Mouse (Mus musculus) myocyte (in vitro differentiated cells): ENCODE results near the gene Paqr4. TPM values are rescaled to one million over a fixed set of nuclear protein-coding genes. Genes with fewer than 3 reads are reported as not detected.

Source experiments
- H3K27me3 ChIP-seq: one replicate; pipeline ENCODE4 v1.6.1; 2011; ENCODE audit not compliant: control insufficient read depth, insufficient read depth, insufficient read length
- H3K36me3 ChIP-seq: one replicate; pipeline ENCODE4 v1.6.1; 2011; ENCODE audit not compliant: control insufficient read depth, insufficient read depth
- H3K4me2 ChIP-seq: one replicate; pipeline ENCODE4 v1.6.1; 2011; ENCODE audit warnings: low read depth, control low read depth
- H3K4me3 ChIP-seq: one replicate; pipeline ENCODE4 v1.5.1; 2011; ENCODE audit warnings: mild to moderate bottlenecking, control low read depth, moderate library complexity
- H3K79me2 ChIP-seq: one replicate; pipeline ENCODE4 v1.6.1; 2011; ENCODE audit not compliant: control insufficient read depth, insufficient read depth
- H3ac ChIP-seq: one replicate; pipeline ENCODE4 v1.6.1; 2011; ENCODE audit not compliant: control insufficient read depth, insufficient read length
- CEBPB ChIP-seq: IDR thresholded peaks from 2 replicates; pipeline ENCODE4 v1.6.1; 2011; ENCODE audit warnings: mild to moderate bottlenecking, moderate library complexity; ENCODE audit not compliant: poor library complexity, insufficient read depth, severe bottlenecking
- E2F4 ChIP-seq: IDR thresholded peaks from one replicate; pipeline ENCODE4 v1.6.1; 2011; ENCODE audit warnings: mild to moderate bottlenecking, control low read depth, moderate library complexity; ENCODE audit not compliant: insufficient read depth
- MAX ChIP-seq: IDR thresholded peaks from one replicate; pipeline ENCODE4 v1.6.1; 2011; ENCODE audit warnings: low read depth, mild to moderate bottlenecking, control low read depth
- MYOD1 ChIP-seq, 3 experiments: IDR thresholded peaks; one replicate each; pipeline ENCODE4 v1.6.1; 2011; ENCODE audit warnings: control low read depth in 2 of 3, low read depth in 2 of 3, mild to moderate bottlenecking in 2 of 3, moderate library complexity in 1 of 3; ENCODE audit not compliant: insufficient read length in 2 of 3, control insufficient read depth in 1 of 3
- MYOG ChIP-seq, 3 experiments: IDR thresholded peaks; one replicate each; pipeline ENCODE4 v1.6.1; 2011; ENCODE audit warnings: control low read depth in 2 of 3, low read depth in 2 of 3, mild to moderate bottlenecking in 2 of 3; ENCODE audit not compliant: insufficient read length in 2 of 3, control insufficient read depth in 1 of 3, insufficient read depth in 1 of 3
- POLR2A ChIP-seq: IDR thresholded peaks from one replicate; pipeline ENCODE4 v1.6.1; 2011; ENCODE audit warnings: low read depth, mild to moderate bottlenecking, control low read depth, moderate library complexity; ENCODE audit not compliant: insufficient read length
- POLR2AphosphoS2 ChIP-seq: IDR thresholded peaks from one replicate; pipeline ENCODE4 v1.6.1; 2011; ENCODE audit warnings: low read depth, control low read depth; ENCODE audit not compliant: insufficient read length
- REST ChIP-seq: IDR thresholded peaks from one replicate; pipeline ENCODE4 v1.6.1; 2011; ENCODE audit warnings: mild to moderate bottlenecking, control low read depth, moderate library complexity; ENCODE audit not compliant: insufficient read depth, insufficient read length
- SRF ChIP-seq: IDR thresholded peaks from one replicate; pipeline ENCODE4 v1.6.1; 2011; ENCODE audit warnings: low read depth; ENCODE audit not compliant: control insufficient read depth, insufficient read length
- TCF12 ChIP-seq: IDR thresholded peaks from one replicate; pipeline ENCODE4 v1.6.1; 2011; ENCODE audit warnings: mild to moderate bottlenecking, control low read depth; ENCODE audit not compliant: poor library complexity, insufficient read depth, severe bottlenecking
- TCF3 ChIP-seq: IDR thresholded peaks from one replicate; pipeline ENCODE4 v1.6.1; 2011; ENCODE audit warnings: low read depth, control low read depth; ENCODE audit not compliant: insufficient read length
- USF1 ChIP-seq: IDR thresholded peaks from one replicate; pipeline ENCODE4 v1.6.1; 2011; ENCODE audit warnings: low read depth, mild to moderate bottlenecking, control low read depth, moderate library complexity
- polyA plus RNA-seq: library from polyadenylated mRNA; unstranded; fragments of >200 nt; fragmentation: generic; extraction: Trizol; gene quantifications from one replicate; pipeline ENCODE4 v1.2.1, GENCODE M21; 2012; ENCODE audit warnings: missing spikeins

The Paqr4 gene
- polyA plus RNA-seq, 1 experiment, result 15.4 TPM

GRCm38 (mm10) chr17:23749400-23750191 lies 8.9 kb upstream of the Paqr4 start:
- H3K4me3 ChIP-seq, result no peak overlapping the region
- no peak overlapping the region for H3ac ChIP-seq
- no peaks in the 10 kb centered on the region for H3K79me2 ChIP-seq
- no peak for TF ChIP-seq MAX
- H3K27me3 ChIP-seq, result peaks cover 13% of the 10 kb centered on the region
- H3K4me2 ChIP-seq, result peak overlapping the region; percentile 74
- H3K36me3 ChIP-seq, result no peaks in the 10 kb centered on the region

- Histone ChIP-seq H3K4me2 (peak overlapping the region; percentile 74), H3K27me3 (peaks cover 17% of the 10 kb centered on the region), H3K36me3 (no peaks in the 10 kb centered on the region), H3K4me3 (no peak overlapping the region), H3ac (no peak overlapping the region), H3K79me2 (no peaks in the 10 kb centered on the region)
- TF ChIP-seq MAX (no peak), CEBPB (no peak), POLR2AphosphoS2 (no peak), USF1 (no peak), TCF3 (no peak), POLR2A (no peak), MYOG (IDR thresholded peaks at IDR 0.05; ENCODE audit: control insufficient read depth in 1 of 3, insufficient read depth in 1 of 3, insufficient read length in 2 of 3, low read depth in 2 of 3) (no peak), REST (no peak), E2F4 (no peak), SRF (no peak), TCF12 (no peak), MYOD1 (IDR thresholded peaks at IDR 0.05; ENCODE audit: control insufficient read depth in 1 of 3, insufficient read length in 2 of 3, low read depth in 2 of 3) (no peak)
Measured at GRCm38 (mm10) chr17:23748631-23749391, 8.1 kb upstream of the Paqr4 start.

GRCm38 (mm10) chr17:23748026-23748425 lies 7.4 kb upstream of the Paqr4 start:
- Histone ChIP-seq H3K79me2 (no peaks in the 10 kb centered on the region), H3ac (no peak overlapping the region), H3K4me2 (no peak overlapping the region), H3K27me3 (peaks cover 25% of the 10 kb centered on the region), H3K4me3 (no peak overlapping the region), H3K36me3 (no peaks in the 10 kb centered on the region)
- TF ChIP-seq E2F4, result no peak
- TF ChIP-seq MYOG (IDR thresholded peaks at IDR 0.05; ENCODE audit: control insufficient read depth in 1 of 3, insufficient read depth in 1 of 3, insufficient read length in 2 of 3, low read depth in 2 of 3), result no peak
- no peak for TF ChIP-seq SRF
- TF ChIP-seq REST, result no peak
- TF ChIP-seq MAX, result no peak
- no peak for TF ChIP-seq POLR2AphosphoS2
- TF ChIP-seq USF1, result no peak
- TF ChIP-seq MYOD1 (IDR thresholded peaks at IDR 0.05; ENCODE audit: control insufficient read depth in 1 of 3, insufficient read length in 2 of 3, low read depth in 2 of 3), result no peak
- TF ChIP-seq POLR2A, result no peak
- no peak for TF ChIP-seq CEBPB
- TF ChIP-seq TCF12, result no peak
- TF ChIP-seq TCF3, result no peak

- Histone ChIP-seq H3K27me3 (peaks cover 29% of the 10 kb centered on the region), H3K79me2 (no peaks in the 10 kb centered on the region), H3K4me2 (no peak overlapping the region), H3ac (no peak overlapping the region), H3K4me3 (no peak overlapping the region), H3K36me3 (no peaks in the 10 kb centered on the region)
- no peak for TF ChIP-seq E2F4
- no peak for TF ChIP-seq POLR2AphosphoS2
- TF ChIP-seq CEBPB, result no peak
- no peak for TF ChIP-seq TCF3
Measured at GRCm38 (mm10) chr17:23747471-23747870, 6.8 kb upstream of the Paqr4 start.

GRCm38 (mm10) chr17:23746767-23747166 lies 6.1 kb upstream of the Paqr4 start:
- H3K79me2 ChIP-seq, result no peaks in the 10 kb centered on the region
- no peak overlapping the region for H3K4me3 ChIP-seq
- TF ChIP-seq MYOD1 (IDR thresholded peaks at IDR 0.05; ENCODE audit: control insufficient read depth in 1 of 3, insufficient read length in 2 of 3, low read depth in 2 of 3) (no peak), USF1 (no peak), TCF3 (no peak), CEBPB (no peak), REST (no peak), POLR2A (no peak), MYOG (IDR thresholded peaks at IDR 0.05; ENCODE audit: control insufficient read depth in 1 of 3, insufficient read depth in 1 of 3, insufficient read length in 2 of 3, low read depth in 2 of 3) (no peak), MAX (no peak), SRF (no peak), TCF12 (no peak), POLR2AphosphoS2 (no peak), E2F4 (no peak)
- H3K36me3 ChIP-seq, result no peaks in the 10 kb centered on the region
- H3K4me2 ChIP-seq, result no peak overlapping the region
- H3K27me3 ChIP-seq, result peaks cover 36% of the 10 kb centered on the region
- H3ac ChIP-seq, result no peak overlapping the region
